Comparison of ENCODE assay signal across 8 mouse cellular contexts in the genomic region with DNA sequence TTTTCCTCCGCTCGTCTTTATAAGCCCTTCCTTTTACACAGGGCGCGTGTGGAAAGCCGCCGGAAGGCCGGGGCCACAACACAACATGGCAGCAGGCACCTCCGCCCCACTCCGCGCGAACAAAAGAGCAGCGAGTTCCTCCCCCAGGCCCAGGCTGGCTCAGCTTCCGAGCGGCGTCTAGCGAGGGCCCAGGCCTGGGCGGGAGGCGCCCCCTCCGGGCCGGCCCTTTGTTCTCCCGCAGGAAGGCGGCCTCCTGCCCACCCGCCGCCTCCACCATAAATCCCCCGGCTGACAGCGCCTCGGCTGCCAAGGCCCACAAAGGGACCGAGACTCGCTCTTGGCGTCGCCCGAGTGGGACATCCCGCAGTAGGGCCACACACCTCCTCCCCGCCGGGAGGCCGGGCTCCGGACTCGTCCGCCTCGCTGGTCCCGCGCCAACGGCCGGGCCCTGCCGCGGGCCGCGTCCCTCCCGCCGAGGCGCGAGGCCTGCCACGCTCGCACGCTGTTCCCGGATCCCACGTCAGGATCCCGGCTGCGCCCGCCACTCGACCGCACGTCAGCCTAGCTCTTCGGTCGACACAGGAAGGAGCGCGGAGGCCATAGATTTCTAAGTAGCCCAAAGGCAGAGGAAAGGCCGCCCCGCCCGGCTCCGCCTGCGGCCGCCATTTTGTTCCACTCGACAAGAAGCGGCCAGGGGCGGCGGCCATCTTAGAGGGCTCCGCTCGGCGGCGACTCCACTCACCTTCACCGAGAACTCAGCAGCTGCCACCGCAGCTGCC. TPM values are rescaled to one million over a fixed set of nuclear protein-coding genes. Genes with fewer than 3 reads are reported as not detected.
A peak's percentile ranks its signal among the peaks of the same experiment; 100 is the strongest.
DNase-seq lines count a peak whose midpoint lies in the region; ATAC-seq and TF ChIP-seq lines count a peak whose summit lies in the region.

No protein-coding gene starts in this region.

- H3K4me1 ChIP-seq in forebrain, embryonic 12.5 days = peaks cover 22% of the 10 kb centered on the region
- H3K4me1 ChIP-seq in heart, embryonic 16.5 days (ENCODE audit: control insufficient read depth, insufficient read depth, low read length) = peaks cover 25% of the 10 kb centered on the region
- peaks cover 16 to 28% of the 10 kb centered on the region in 2 experiments for H3K4me1 ChIP-seq in liver, embryonic 14.5 days (replicated peaks; ENCODE audit: control insufficient read depth in 2 of 2, insufficient read depth in 2 of 2, low read length in 1 of 2)
- peaks cover 8% of the 10 kb centered on the region; the same call in 1 of the 2 replicates for H3K4me1 ChIP-seq in stomach, embryonic 15.5 days

- peaks cover 42% of the 10 kb centered on the region for H3K36me3 ChIP-seq in forebrain, embryonic 12.5 days (replicated peaks)
- H3K36me3 ChIP-seq in heart, embryonic 16.5 days (ENCODE audit: control insufficient read depth, insufficient read depth) = peaks cover 37% of the 10 kb centered on the region
- H3K36me3 ChIP-seq in liver, embryonic 14.5 days (replicated peaks; ENCODE audit: control insufficient read depth, insufficient read depth, low read depth) = peaks cover 46% of the 10 kb centered on the region
- H3K36me3 ChIP-seq in stomach, embryonic 15.5 days = peaks cover 32% of the 10 kb centered on the region

- WGBS in forebrain, embryonic 12.5 days = under 1% methylated on average over 82 of the region's 83 CpGs
- WGBS in heart, embryonic 16.5 days = under 1% methylated on average over 83 of the region's 83 CpGs
- WGBS in liver, embryonic 14.5 days (ENCODE audit: insufficient replicate concordance) = under 1% methylated on average over 83 of the region's 83 CpGs
- under 1% methylated on average over 82 of the region's 83 CpGs for WGBS in stomach, embryonic 15.5 days

- peak; percentile 72 for ATAC-seq in forebrain, embryonic 12.5 days (ENCODE audit: low FRiP score)
- peak; percentile 70 for ATAC-seq in heart, embryonic 16.5 days (replicated peaks; ENCODE audit: extremely low read depth, insufficient read depth, low FRiP score)
- peak; percentile 73 for ATAC-seq in liver, embryonic 14.5 days (ENCODE audit: insufficient read depth)
- ATAC-seq in stomach, embryonic 15.5 days (ENCODE audit: insufficient read depth, low FRiP score, low read depth) = peak; percentile 55

- H3K9ac ChIP-seq in forebrain, embryonic 12.5 days = peak overlapping the region; percentile 100
- peak overlapping the region; percentile 98 for H3K9ac ChIP-seq in heart, embryonic 16.5 days (ENCODE audit: low read length)
- peak overlapping the region; percentile 100 for H3K9ac ChIP-seq in liver, embryonic 14.5 days (replicated peaks)
- H3K9ac ChIP-seq in stomach, embryonic 15.5 days = peak overlapping the region; percentile 99

- peak overlapping the region; percentile 99 for H3K4me3 ChIP-seq in forebrain, embryonic 12.5 days (replicated peaks)
- H3K4me3 ChIP-seq in heart, embryonic 16.5 days (ENCODE audit: low read length) = peak overlapping the region; percentile 79
- peak overlapping the region; percentile 90 to 93 for H3K4me3 ChIP-seq in liver, embryonic 14.5 days (ENCODE audit: insufficient read depth in 1 of 2, low read depth in 2 of 2, low read length in 2 of 2)
- peak overlapping the region; percentile 85 for H3K4me3 ChIP-seq in stomach, embryonic 15.5 days (replicated peaks)

- no peaks in the 10 kb centered on the region for H3K27me3 ChIP-seq in forebrain, embryonic 12.5 days
- no peaks in the 10 kb centered on the region for H3K27me3 ChIP-seq in heart, embryonic 16.5 days (ENCODE audit: control insufficient read depth, insufficient read depth, low read length)
- H3K27me3 ChIP-seq in liver, embryonic 14.5 days (ENCODE audit: control insufficient read depth, insufficient read depth, low read length) = no peaks in the 10 kb centered on the region
- H3K27me3 ChIP-seq in stomach, embryonic 15.5 days (replicated peaks) = no peaks in the 10 kb centered on the region

- TF ChIP-seq EP300 in liver, embryonic 14.5 days (IDR thresholded peaks at IDR 0.05; ENCODE audit: low read depth) = no peak; the same call in 1 of the 2 replicates

- no peaks in the 10 kb centered on the region for H3K9me3 ChIP-seq in forebrain, embryonic 12.5 days
- no peaks in the 10 kb centered on the region for H3K9me3 ChIP-seq in heart, embryonic 16.5 days (replicated peaks; ENCODE audit: control insufficient read depth, low read length)
- no peaks in the 10 kb centered on the region for H3K9me3 ChIP-seq in liver, embryonic 14.5 days (ENCODE audit: control insufficient read depth, low read length)
- no peaks in the 10 kb centered on the region for H3K9me3 ChIP-seq in stomach, embryonic 15.5 days

- peak overlapping the region; percentile 78 for H3K4me2 ChIP-seq in forebrain, embryonic 12.5 days
- H3K4me2 ChIP-seq in heart, embryonic 16.5 days (ENCODE audit: low read depth, low read length) = peak overlapping the region; percentile 90
- H3K4me2 ChIP-seq in liver, embryonic 14.5 days (ENCODE audit: low read depth) = peak overlapping the region; percentile 89
- H3K4me2 ChIP-seq in stomach, embryonic 15.5 days = peak overlapping the region; percentile 72; the same call in 1 of the 2 replicates

- peak; percentile 81 to 83 for DNase-seq in CD8-positive naive resting alpha-beta T cell, adult 2 months (ENCODE audit: low read depth in 2 of 2, low spot score in 2 of 2)
- peak; percentile 75 for DNase-seq in c-Kit-positive CD71-positive TER-119-negative erythroid progenitor cells, embryonic 14.5 days (ENCODE audit: low read depth)
- peak; percentile 89 to 92 for DNase-seq in kidney, postnatal 36 days
- peak; percentile 73 to 78 (median 77) for DNase-seq in liver, embryonic 14.5 days (ENCODE audit: low read depth in 3 of 3, low spot score in 3 of 3)
- DNase-seq in neural tube, embryonic 10.5 days (ENCODE audit: extremely low spot score, low spot score) = peak; percentile 84

- peak; percentile 15; the same call in 1 of the 2 replicates for TF ChIP-seq CTCF in liver, embryonic 14.5 days (IDR thresholded peaks at IDR 0.05; ENCODE audit: low read depth)

- peak overlapping the region; percentile 100 for H3K27ac ChIP-seq in forebrain, embryonic 12.5 days
- H3K27ac ChIP-seq in heart, embryonic 16.5 days (ENCODE audit: low read length) = peak overlapping the region; percentile 99
- H3K27ac ChIP-seq in liver, embryonic 14.5 days = peak overlapping the region; percentile 96
- peak overlapping the region; percentile 99 for H3K27ac ChIP-seq in stomach, embryonic 15.5 days

RNA-seq across cellular contexts. Expression of a gene that starts 0.6 kb away (rescaled TPM):
- 1,554 and 1,700 TPM in 2 replicates for polyA plus RNA-seq in forebrain, embryonic 12.5 days (2016; fragmentation: Nextera tagmentation; extraction: Ambion mirVana)
- 544 and 627 TPM in 2 replicates for polyA plus RNA-seq in heart, embryonic 16.5 days (2015; fragmentation: Nextera tagmentation; extraction: Ambion mirVana)
- polyA plus RNA-seq in liver, embryonic 14.5 days (2012; rRNA removed) = 63.6 and 135 TPM in 2 replicates
- 464 and 494 TPM in 2 replicates for polyA plus RNA-seq in liver, embryonic 14.5 days (2014; fragmentation: Nextera tagmentation; extraction: Ambion mirVana)
- 608 and 684 TPM in 2 replicates for polyA plus RNA-seq in stomach, embryonic 15.5 days (2015; fragmentation: Nextera tagmentation; extraction: Ambion mirVana)

RNA-seq across cellular contexts. Expression of a gene that starts 53.5 kb away (rescaled TPM):
- polyA plus RNA-seq in forebrain, embryonic 12.5 days (2016; fragmentation: Nextera tagmentation; extraction: Ambion mirVana) = 93.1 and 95.2 TPM in 2 replicates
- polyA plus RNA-seq in heart, embryonic 16.5 days (2015; fragmentation: Nextera tagmentation; extraction: Ambion mirVana) = 38.6 and 40.3 TPM in 2 replicates
- 7.0 and 12.7 TPM in 2 replicates for polyA plus RNA-seq in liver, embryonic 14.5 days (2012; rRNA removed)
- polyA plus RNA-seq in liver, embryonic 14.5 days (2014; fragmentation: Nextera tagmentation; extraction: Ambion mirVana) = 20.2 and 22.4 TPM in 2 replicates
- 58.9 and 62.2 TPM in 2 replicates for polyA plus RNA-seq in stomach, embryonic 15.5 days (2015; fragmentation: Nextera tagmentation; extraction: Ambion mirVana)

Comparison
In these comparisons a context has a peak if more than half of its experiments do, and no peak if none do; other contexts are left out.
1. Peak in every context shown above with its lines: DNase-seq, ATAC-seq, H3K4me3 ChIP-seq and H3K27ac ChIP-seq.